ENCODE assay signal across 19 mouse cellular contexts in genomic region chr16:18420571-18420970, GRCm38 (mm10). TPM values are rescaled to one million over a fixed set of nuclear protein-coding genes. Genes with fewer than 3 reads are reported as not detected.
DNase-seq lines count a peak whose midpoint lies in the region; ATAC-seq and TF ChIP-seq lines count a peak whose summit lies in the region.
"Had no signal": no experiment of that assay in that cellular context is flagged by ENCODE, and none has a peak within 500 bp of the region (broad histone marks: within the 10 kb centered on the region; RNA-seq: fewer than 3 reads in every experiment).

No protein-coding gene starts in this region.

- DNase-seq in heart, adult 11 months = peak; percentile 81
- peak; percentile 35 for DNase-seq in ZHBTc4 (ENCODE audit: low read depth, low spot score)
- DNase-seq in liver, embryonic 13.5 days = no peak
- peak; percentile 11 for DNase-seq in liver, postnatal 0 days
- DNase-seq in embryo, embryonic 10.5 days (ENCODE audit: low spot score) = no peak
- DNase-seq: adrenal gland, postnatal 36 days; cerebellum, adult 2 months; cerebellum, postnatal 14 days; gastrocnemius, postnatal 10 days; heart, postnatal 10 days; heart, postnatal 4 days had no signal

- no peak overlapping the region for H3K9ac ChIP-seq in heart, embryonic 12.5 days
- peak overlapping the region; percentile 48; the same call in 1 of the 2 replicates for H3K9ac ChIP-seq in liver, embryonic 13.5 days
- no peak overlapping the region for H3K9ac ChIP-seq in liver, postnatal 0 days (replicated peaks)
- H3K9ac ChIP-seq in intestine, postnatal 0 days (ENCODE audit: low read depth, low read length) = no peak overlapping the region
- H3K9ac ChIP-seq: embryonic facial prominence, embryonic 13.5 days; forebrain, embryonic 12.5 days; hindbrain, embryonic 12.5 days had no signal

- TF ChIP-seq CTCF in liver, postnatal 0 days (IDR thresholded peaks at IDR 0.05; ENCODE audit: low read depth) = no peak
- no peak for TF ChIP-seq CTCF in intestine, postnatal 0 days (IDR thresholded peaks at IDR 0.05; ENCODE audit: low read depth)

- H3K4me3 ChIP-seq in heart, embryonic 12.5 days = no peak overlapping the region
- no peak overlapping the region for H3K4me3 ChIP-seq in liver, embryonic 13.5 days (replicated peaks)
- no peak overlapping the region for H3K4me3 ChIP-seq in liver, postnatal 0 days (ENCODE audit: low read depth, low read length)
- no peak overlapping the region for H3K4me3 ChIP-seq in intestine, postnatal 0 days (ENCODE audit: low read depth, low read length)
- H3K4me3 ChIP-seq: embryonic facial prominence, embryonic 13.5 days; forebrain, embryonic 12.5 days; hindbrain, embryonic 12.5 days had no signal

- H3K4me2 ChIP-seq in heart, embryonic 12.5 days = no peak overlapping the region
- peak overlapping the region; percentile 55 for H3K4me2 ChIP-seq in liver, embryonic 13.5 days
- H3K4me2 ChIP-seq in liver, postnatal 0 days (ENCODE audit: low read depth, low read length) = no peak overlapping the region; the same call in 1 of the 2 replicates
- H3K4me2 ChIP-seq in intestine, postnatal 0 days (replicated peaks; ENCODE audit: low read depth) = no peak overlapping the region
- H3K4me2 ChIP-seq: embryonic facial prominence, embryonic 13.5 days; forebrain, embryonic 12.5 days; hindbrain, embryonic 12.5 days had no signal

- ATAC-seq in heart, embryonic 12.5 days (ENCODE audit: insufficient number of reproducible peaks, low FRiP score) = no peak
- no peak for ATAC-seq in liver, embryonic 13.5 days (ENCODE audit: low read depth)
- no peak for ATAC-seq in liver, postnatal 0 days
- no peak for ATAC-seq in intestine, postnatal 0 days
- ATAC-seq: activated CD4-positive, CD25-positive, alpha-beta regulatory T cell, adult 4 months; forebrain, embryonic 16.5 days; hindbrain, embryonic 16.5 days had no signal

- TF ChIP-seq EP300 in liver, postnatal 0 days (IDR thresholded peaks at IDR 0.05; ENCODE audit: low read depth) = no peak

- H3K27ac ChIP-seq in heart, embryonic 12.5 days (ENCODE audit: poor library complexity, severe bottlenecking) = no peak overlapping the region
- H3K27ac ChIP-seq in liver, embryonic 13.5 days = peak overlapping the region; percentile 86
- no peak overlapping the region for H3K27ac ChIP-seq in liver, postnatal 0 days (ENCODE audit: low read depth)
- no peak overlapping the region for H3K27ac ChIP-seq in intestine, postnatal 0 days (ENCODE audit: low read depth, low read length)
- H3K27ac ChIP-seq: embryonic facial prominence, embryonic 13.5 days; forebrain, embryonic 12.5 days; hindbrain, embryonic 12.5 days had no signal

- no peaks in the 10 kb centered on the region for H3K9me3 ChIP-seq in heart, embryonic 12.5 days (replicated peaks)
- no peaks in the 10 kb centered on the region for H3K9me3 ChIP-seq in liver, embryonic 13.5 days (replicated peaks)
- H3K9me3 ChIP-seq in liver, postnatal 0 days (ENCODE audit: low read length) = no peaks in the 10 kb centered on the region
- H3K9me3 ChIP-seq in intestine, postnatal 0 days (ENCODE audit: control insufficient read depth) = no peaks in the 10 kb centered on the region
- H3K9me3 ChIP-seq: embryonic facial prominence, embryonic 13.5 days; forebrain, embryonic 12.5 days; hindbrain, embryonic 12.5 days had no signal

- 79% methylated on average over 3 of the region's 3 CpGs for WGBS in heart, embryonic 12.5 days
- WGBS in liver, embryonic 13.5 days (ENCODE audit: insufficient replicate concordance) = 76% methylated on average over 3 of the region's 3 CpGs
- 80% methylated on average over 3 of the region's 3 CpGs for WGBS in liver, postnatal 0 days (ENCODE audit: insufficient replicate concordance)
- WGBS in intestine, postnatal 0 days = 78% methylated on average over 3 of the region's 3 CpGs

- no peaks in the 10 kb centered on the region for H3K27me3 ChIP-seq in heart, embryonic 12.5 days (replicated peaks)
- no peaks in the 10 kb centered on the region for H3K27me3 ChIP-seq in liver, embryonic 13.5 days
- no peaks in the 10 kb centered on the region for H3K27me3 ChIP-seq in liver, postnatal 0 days (ENCODE audit: insufficient read depth, low read length)
- no peaks in the 10 kb centered on the region for H3K27me3 ChIP-seq in intestine, postnatal 0 days (replicated peaks; ENCODE audit: control insufficient read depth, insufficient read depth, low read length)
- H3K27me3 ChIP-seq: embryonic facial prominence, embryonic 13.5 days; forebrain, embryonic 12.5 days; hindbrain, embryonic 12.5 days had no signal

- peaks cover 52% of the 10 kb centered on the region for H3K36me3 ChIP-seq in heart, embryonic 12.5 days
- H3K36me3 ChIP-seq in liver, embryonic 13.5 days = peaks cover 70% of the 10 kb centered on the region
- peaks cover 45% of the 10 kb centered on the region for H3K36me3 ChIP-seq in liver, postnatal 0 days (replicated peaks; ENCODE audit: insufficient read depth, low read length)
- H3K36me3 ChIP-seq in intestine, postnatal 0 days (ENCODE audit: control insufficient read depth, insufficient read depth) = peaks cover 20% of the 10 kb centered on the region

- H3K4me1 ChIP-seq in heart, embryonic 12.5 days (replicated peaks) = peaks cover 41% of the 10 kb centered on the region
- peaks cover 88% of the 10 kb centered on the region for H3K4me1 ChIP-seq in liver, embryonic 13.5 days (replicated peaks)
- peaks cover 51% of the 10 kb centered on the region for H3K4me1 ChIP-seq in liver, postnatal 0 days (ENCODE audit: insufficient read depth)
- peaks cover 5% of the 10 kb centered on the region; the same call in 1 of the 2 replicates for H3K4me1 ChIP-seq in intestine, postnatal 0 days (replicated peaks; ENCODE audit: control insufficient read depth, insufficient read depth, low read length)

RNA-seq across cellular contexts. Expression of gene Txnrd2, which starts 5.6 kb away (rescaled TPM):
- 34.9 and 37.2 TPM in 2 replicates for polyA plus RNA-seq in heart, embryonic 12.5 days (2016; fragmentation: Nextera tagmentation; extraction: Ambion mirVana)
- polyA plus RNA-seq in liver, embryonic 13.5 days (2015; fragmentation: Nextera tagmentation; extraction: Ambion mirVana) = 105 and 112 TPM in 2 replicates
- polyA plus RNA-seq in liver, postnatal 0 days (2015; fragmentation: Nextera tagmentation; extraction: Ambion mirVana) = 51.2 and 53.3 TPM in 2 replicates
- 24.8 and 25.0 TPM in 2 replicates for polyA plus RNA-seq in intestine, postnatal 0 days (2015; fragmentation: Nextera tagmentation; extraction: Ambion mirVana)

RNA-seq across cellular contexts. Expression of gene Comt, which starts 6.1 kb away (rescaled TPM):
- 88.2 and 90.8 TPM in 2 replicates for polyA plus RNA-seq in heart, embryonic 12.5 days (2016; fragmentation: Nextera tagmentation; extraction: Ambion mirVana)
- polyA plus RNA-seq in liver, embryonic 13.5 days (2015; fragmentation: Nextera tagmentation; extraction: Ambion mirVana) = 109 and 110 TPM in 2 replicates
- 100 and 125 TPM in 2 replicates for polyA plus RNA-seq in liver, postnatal 0 days (2015; fragmentation: Nextera tagmentation; extraction: Ambion mirVana)
- polyA plus RNA-seq in intestine, postnatal 0 days (2015; fragmentation: Nextera tagmentation; extraction: Ambion mirVana) = 103 and 107 TPM in 2 replicates

Comparison
In these comparisons a context has a peak if more than half of its experiments do, and no peak if none do; other contexts are left out.
1. DNase-seq: peak in heart, adult 11 months (single experiment), ZHBTc4 (single experiment) and liver, postnatal 0 days (single experiment); none in liver, embryonic 13.5 days (single experiment) and embryo, embryonic 10.5 days (single experiment).